Mouse (Mus musculus) hindbrain, embryonic 13.5 days (tissue): Measurements from ENCODE around the gene Habp2. TPM values are rescaled to one million over a fixed set of nuclear protein-coding genes. Genes with fewer than 3 reads are reported as not detected.

Experiments
- ATAC-seq: fragments of 200-750 bp; cut with Nextera tagmentation; 2 replicates; pipeline ENCODE4 v1.8.0; 2017; ENCODE audit warnings: moderate TSS enrichment; ENCODE audit not compliant: low FRiP score
- H3K27ac ChIP-seq: fragments of 300-500 bp; sonication (generic); 2 replicates; pipeline ENCODE4 v1.5.1; 2015; ENCODE audit warnings: inconsistent platforms, mild to moderate bottlenecking, moderate library complexity
- H3K27me3 ChIP-seq: fragments of 300-500 bp; sonication (generic); 2 replicates; pipeline ENCODE4 v1.6.1; 2015; ENCODE audit warnings: mild to moderate bottlenecking, inconsistent platforms
- H3K36me3 ChIP-seq: fragments of 300-500 bp; sonication (generic); 2 replicates; pipeline ENCODE4 v1.6.1; 2015; ENCODE audit warnings: mild to moderate bottlenecking, inconsistent platforms
- H3K4me1 ChIP-seq: fragments of 300-500 bp; sonication (generic); replicated peaks from 2 replicates; pipeline ENCODE4 v1.6.1; 2015; ENCODE audit warnings: inconsistent platforms
- H3K4me2 ChIP-seq: fragments of 300-500 bp; sonication (generic); 2 replicates; pipeline ENCODE4 v1.6.1; 2015; ENCODE audit warnings: inconsistent platforms, mild to moderate bottlenecking, moderate library complexity
- H3K4me3 ChIP-seq: fragments of 300-500 bp; sonication (generic); 2 replicates; pipeline ENCODE4 v1.5.1; 2015; ENCODE audit warnings: mild to moderate bottlenecking, inconsistent platforms
- H3K9ac ChIP-seq: fragments of 300-500 bp; sonication (generic); 2 replicates; pipeline ENCODE4 v1.6.1; 2015; ENCODE audit warnings: mild to moderate bottlenecking, inconsistent platforms
- H3K9me3 ChIP-seq: fragments of 300-500 bp; sonication (generic); 2 replicates; pipeline ENCODE4 v1.6.1; 2016; ENCODE audit warnings: inconsistent platforms
- WGBS: fragments of 180-500 bp; shearing (Covaris S2); methylation state at CpG from one replicate; pipeline ENCODE4 v1.1.7; 2015; 5-methylcytosine and 5-hydroxymethylcytosine counted together
- polyA plus RNA-seq: library from polyadenylated mRNA; unstranded; fragments of >200 nt; fragmentation: Nextera tagmentation; extraction: Ambion mirVana; gene quantifications from 2 replicates; pipeline ENCODE4 v1.2.1, GENCODE M21; 2015

The Habp2 gene
- polyA plus RNA-seq, 1 experiment from 2014 or later, result not detected

- no peak overlapping the region for H3K4me3 ChIP-seq
- no peak for ATAC-seq
- no peak overlapping the region for H3K27ac ChIP-seq
- no peaks in the 10 kb centered on the region for H3K36me3 ChIP-seq
- WGBS, result 56% methylated on average over 3 of the region's 3 CpGs
- H3K4me2 ChIP-seq, result no peak overlapping the region
- no peaks in the 10 kb centered on the region for H3K9me3 ChIP-seq
- no peak overlapping the region for H3K9ac ChIP-seq
- H3K27me3 ChIP-seq, result 0 out of 2 replicates have a peak, but pooled peaks cover 4% of the 10 kb centered on the region
- H3K4me1 ChIP-seq, result no peaks in the 10 kb centered on the region
Observed at GRCm38 (mm10) chr19:56277140-56277804, 9.7 kb upstream of the Habp2 start.

GRCm38 (mm10) chr19:56277951-56278350, 9.0 kb upstream of the Habp2 start:
- Histone ChIP-seq H3K4me3 (no peak overlapping the region), H3K36me3 (no peaks in the 10 kb centered on the region), H3K9me3 (no peaks in the 10 kb centered on the region), H3K4me2 (no peak overlapping the region), H3K27ac (no peak overlapping the region), H3K9ac (no peak overlapping the region), H3K4me1 (no peaks in the 10 kb centered on the region), H3K27me3 (0 out of 2 replicates have a peak, but pooled peaks cover 4% of the 10 kb centered on the region)
- WGBS, result 87% methylated on average over 4 of the region's 4 CpGs
- ATAC-seq, result no peak

GRCm38 (mm10) chr19:56278366-56278765, 8.6 kb upstream of the Habp2 start:
- H3K9ac ChIP-seq, result no peak overlapping the region
- no peak overlapping the region for H3K4me3 ChIP-seq
- no peak overlapping the region for H3K27ac ChIP-seq
- H3K36me3 ChIP-seq, result no peaks in the 10 kb centered on the region
- H3K4me1 ChIP-seq, result no peaks in the 10 kb centered on the region
- no peaks in the 10 kb centered on the region for H3K9me3 ChIP-seq
- WGBS, result 88% methylated on average over 11 of the region's 11 CpGs
- no peak for ATAC-seq
- 0 out of 2 replicates have a peak, but pooled peaks cover 4% of the 10 kb centered on the region for H3K27me3 ChIP-seq
- H3K4me2 ChIP-seq, result no peak overlapping the region

GRCm38 (mm10) chr19:56285222-56285621, 1.7 kb upstream of the Habp2 start:
- no peak for ATAC-seq
- peaks cover 3% of the 10 kb centered on the region; the same call in 1 of the 2 replicates for H3K27me3 ChIP-seq

GRCm38 (mm10) chr19:56287580-56288367, 837 bp downstream of the Habp2 start:
- 80% methylated on average over 15 of the region's 15 CpGs for WGBS
- no peak overlapping the region for H3K9ac ChIP-seq
- peaks cover 3% of the 10 kb centered on the region; the same call in 1 of the 2 replicates for H3K27me3 ChIP-seq
- no peaks in the 10 kb centered on the region for H3K36me3 ChIP-seq
- no peak overlapping the region for H3K4me3 ChIP-seq
- H3K4me2 ChIP-seq, result no peak overlapping the region
- no peaks in the 10 kb centered on the region for H3K4me1 ChIP-seq
- no peaks in the 10 kb centered on the region for H3K9me3 ChIP-seq
- no peak for ATAC-seq
- no peak overlapping the region for H3K27ac ChIP-seq

More at GRCm38 (mm10) chr19:56285222-56285621, 1.7 kb upstream of the Habp2 start:
- Histone ChIP-seq H3K9me3 (no peaks in the 10 kb centered on the region), H3K4me2 (no peak overlapping the region), H3K36me3 (no peaks in the 10 kb centered on the region), H3K4me1 (no peaks in the 10 kb centered on the region), H3K9ac (no peak overlapping the region), H3K27ac (no peak overlapping the region), H3K4me3 (no peak overlapping the region)
- WGBS, result 71% methylated on average over 4 of the region's 4 CpGs

GRCm38 (mm10) chr19:56288436-56288835, 1.5 kb downstream of the Habp2 start:
- ATAC-seq, result no peak
- 86% methylated on average over 4 of the region's 4 CpGs for WGBS
- no peak overlapping the region for H3K27ac ChIP-seq
- no peaks in the 10 kb centered on the region for H3K4me1 ChIP-seq
- H3K9me3 ChIP-seq, result no peaks in the 10 kb centered on the region
- H3K4me2 ChIP-seq, result no peak overlapping the region
- no peaks in the 10 kb centered on the region for H3K36me3 ChIP-seq
- H3K27me3 ChIP-seq, result peaks cover 3% of the 10 kb centered on the region; the same call in 1 of the 2 replicates
- no peak overlapping the region for H3K9ac ChIP-seq
- no peak overlapping the region for H3K4me3 ChIP-seq

- Histone ChIP-seq H3K4me1 (peaks cover 3% of the 10 kb centered on the region; the same call in 1 of the 2 replicates), H3K9me3 (no peaks in the 10 kb centered on the region), H3K36me3 (no peaks in the 10 kb centered on the region), H3K27ac (no peak overlapping the region), H3K9ac (no peak overlapping the region), H3K27me3 (peaks cover 3% of the 10 kb centered on the region; the same call in 1 of the 2 replicates), H3K4me2 (no peak overlapping the region), H3K4me3 (no peak overlapping the region)
- WGBS, result 89% methylated on average over 8 of the region's 8 CpGs
- no peak for ATAC-seq
Observed at GRCm38 (mm10) chr19:56289642-56290041, 2.7 kb downstream of the Habp2 start.

GRCm38 (mm10) chr19:56291898-56292297, 5.0 kb downstream of the Habp2 start:
- Histone ChIP-seq H3K4me3 (no peak overlapping the region), H3K36me3 (no peaks in the 10 kb centered on the region), H3K27ac (no peak overlapping the region), H3K4me2 (no peak overlapping the region), H3K9me3 (no peaks in the 10 kb centered on the region), H3K9ac (no peak overlapping the region), H3K27me3 (no peaks in the 10 kb centered on the region), H3K4me1 (peaks cover 7% of the 10 kb centered on the region)
- ATAC-seq, result no peak
- 67% methylated on average over 6 of the region's 6 CpGs for WGBS

- no peaks in the 10 kb centered on the region for H3K9me3 ChIP-seq
- H3K27me3 ChIP-seq, result no peaks in the 10 kb centered on the region
- H3K4me1 ChIP-seq, result peaks cover 7% of the 10 kb centered on the region
- no peak overlapping the region for H3K4me2 ChIP-seq
- no peak overlapping the region for H3K27ac ChIP-seq
- no peak for ATAC-seq
- no peak overlapping the region for H3K9ac ChIP-seq
- no peaks in the 10 kb centered on the region for H3K36me3 ChIP-seq
- WGBS, result 65% methylated on average over 9 of the region's 9 CpGs
- no peak overlapping the region for H3K4me3 ChIP-seq
Observed at GRCm38 (mm10) chr19:56292335-56292734, 5.4 kb downstream of the Habp2 start.

GRCm38 (mm10) chr19:56294654-56295399, 7.9 kb downstream of the Habp2 start:
- Histone ChIP-seq H3K9me3 (no peaks in the 10 kb centered on the region), H3K4me3 (no peak overlapping the region), H3K36me3 (no peaks in the 10 kb centered on the region), H3K27me3 (no peaks in the 10 kb centered on the region), H3K4me1 (peaks cover 7% of the 10 kb centered on the region), H3K4me2 (peak overlapping the region; percentile 6; the same call in 1 of the 2 replicates), H3K9ac (no peak overlapping the region), H3K27ac (peak overlapping the region; percentile 56)
- WGBS, result 30% methylated on average over 7 of the region's 7 CpGs
- peak; percentile 56 for ATAC-seq

GRCm38 (mm10) chr19:56296668-56297067, 9.7 kb downstream of the Habp2 start:
- H3K4me3 ChIP-seq, result no peak overlapping the region
- ATAC-seq, result no peak
- no peaks in the 10 kb centered on the region for H3K9me3 ChIP-seq
- H3K9ac ChIP-seq, result no peak overlapping the region
- H3K27me3 ChIP-seq, result no peaks in the 10 kb centered on the region
- H3K27ac ChIP-seq, result no peak overlapping the region
- no peak overlapping the region for H3K4me2 ChIP-seq
- WGBS, result 87% methylated on average over 9 of the region's 9 CpGs
- H3K36me3 ChIP-seq, result no peaks in the 10 kb centered on the region
- peaks cover 12% of the 10 kb centered on the region for H3K4me1 ChIP-seq

- Histone ChIP-seq H3K4me2 (no peak overlapping the region), H3K4me1 (peaks cover 12% of the 10 kb centered on the region), H3K27ac (no peak overlapping the region), H3K9ac (no peak overlapping the region), H3K36me3 (no peaks in the 10 kb centered on the region), H3K27me3 (no peaks in the 10 kb centered on the region), H3K9me3 (no peaks in the 10 kb centered on the region), H3K4me3 (no peak overlapping the region)
- WGBS, result 67% methylated on average over 3 of the region's 3 CpGs
- ATAC-seq, result no peak
Observed at GRCm38 (mm10) chr19:56297264-56297663, 10.3 kb downstream of the Habp2 start.
